Mouse (Mus musculus) heart, embryonic 15.5 days (tissue): ENCODE results near the gene Mettl7b. TPM values are rescaled to one million over a fixed set of nuclear protein-coding genes. Genes with fewer than 3 reads are reported as not detected.

Experiments used
- ATAC-seq: fragments of 200-750 bp; cut with Nextera tagmentation; replicated peaks from 2 replicates; pipeline ENCODE4 v1.8.0; 2017; ENCODE audit warnings: low read depth, moderate TSS enrichment; ENCODE audit not compliant: insufficient number of reproducible peaks, insufficient read depth, low FRiP score
- H3K27ac ChIP-seq: fragments of 300-500 bp; sonication (generic); 2 replicates; pipeline ENCODE4 v1.5.1; 2015; ENCODE audit warnings: mild to moderate bottlenecking, inconsistent platforms
- H3K27me3 ChIP-seq: fragments of 300-500 bp; sonication (generic); 2 replicates; pipeline ENCODE4 v1.6.1; 2015; ENCODE audit warnings: inconsistent platforms
- H3K36me3 ChIP-seq: fragments of 300-500 bp; sonication (generic); 2 replicates; pipeline ENCODE4 v1.6.1; 2015; ENCODE audit warnings: mild to moderate bottlenecking, inconsistent platforms
- H3K4me1 ChIP-seq: fragments of 300-500 bp; sonication (generic); replicated peaks from 2 replicates; pipeline ENCODE4 v1.6.1; 2015; ENCODE audit warnings: inconsistent platforms
- H3K4me2 ChIP-seq: fragments of 300-500 bp; sonication (generic); 2 replicates; pipeline ENCODE4 v1.6.1; 2015; ENCODE audit warnings: inconsistent platforms, mild to moderate bottlenecking, moderate library complexity
- H3K4me3 ChIP-seq: fragments of 300-500 bp; sonication (generic); 2 replicates; pipeline ENCODE4 v1.5.1; 2015; ENCODE audit warnings: mild to moderate bottlenecking, inconsistent platforms
- H3K9ac ChIP-seq: fragments of 300-500 bp; sonication (generic); 2 replicates; pipeline ENCODE4 v1.6.1; 2015; ENCODE audit warnings: mild to moderate bottlenecking, inconsistent platforms
- H3K9me3 ChIP-seq: fragments of 300-500 bp; sonication (generic); replicated peaks from 2 replicates; pipeline ENCODE4 v1.6.1; 2016; ENCODE audit warnings: inconsistent platforms
- whole genome bisulfite sequencing: fragments of 180-500 bp; shearing (Covaris S2); methylation state at CpG from one replicate; pipeline ENCODE4 v1.1.7; 2015; ENCODE audit warnings: mixed read lengths; 5-methylcytosine and 5-hydroxymethylcytosine counted together
- polyA plus RNA-seq: library from polyadenylated mRNA; unstranded; fragments of >200 nt; fragmentation: Nextera tagmentation; extraction: Ambion mirVana; gene quantifications from 2 replicates; pipeline ENCODE4 v1.2.1, GENCODE M21; 2015

Gene Mettl7b
- polyA plus RNA-seq, 1 experiment from 2014 or later: not detected

DNA sequence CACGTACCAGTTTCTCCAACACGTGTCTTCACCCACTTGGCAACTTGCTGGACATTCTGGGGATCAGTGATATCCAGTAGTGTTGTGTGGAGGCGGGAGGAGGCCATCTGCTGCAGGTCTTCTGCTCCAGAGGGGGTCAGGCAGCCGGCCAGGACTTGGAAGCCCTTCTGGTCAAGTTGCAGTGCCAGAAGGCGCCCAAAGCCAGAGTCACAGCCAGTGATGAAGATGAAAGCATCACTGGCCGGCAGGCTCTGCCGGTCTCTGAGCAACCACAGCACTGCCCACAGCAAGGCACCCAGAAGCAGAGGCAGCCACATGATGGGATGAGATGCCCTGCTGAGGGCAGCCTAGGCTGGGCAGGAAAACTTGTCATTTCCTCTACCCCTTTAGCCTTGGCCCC lies 42.5 kb downstream of the Mettl7b start:
- WGBS: 63% methylated on average over 7 of the region's 7 CpGs
- Histone ChIP-seq H3K4me3 (no peak overlapping the region), H3K27ac (peak overlapping the region; percentile 25; the same call in 1 of the 2 replicates), H3K27me3 (no peaks in the 10 kb centered on the region), H3K4me1 (peaks cover 42% of the 10 kb centered on the region), H3K9ac (no peak overlapping the region), H3K36me3 (peaks cover 34% of the 10 kb centered on the region), H3K9me3 (no peaks in the 10 kb centered on the region), H3K4me2 (no peak overlapping the region)
- ATAC-seq: no peak

DNA sequence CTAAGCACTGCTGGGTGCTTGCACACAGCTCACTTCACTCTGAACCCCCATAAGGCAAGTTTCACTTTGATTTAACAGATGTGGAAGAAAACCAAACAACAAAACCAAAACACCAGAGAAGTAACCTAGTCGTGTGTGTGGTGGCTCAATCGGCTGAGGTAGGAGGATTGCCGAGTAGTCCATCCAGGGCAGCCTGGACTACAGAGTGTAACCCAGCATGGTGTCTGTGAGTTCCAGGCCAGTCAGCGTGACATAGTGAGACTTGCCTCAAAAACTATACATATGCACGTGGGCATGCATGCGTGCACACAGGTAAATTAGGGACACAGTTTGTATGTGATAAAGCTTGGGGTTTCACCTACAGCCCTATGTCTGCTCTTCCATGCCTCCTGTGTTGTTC lies 43.4 kb downstream of the Mettl7b start:
- Histone ChIP-seq H3K9ac (no peak overlapping the region), H3K4me3 (no peak overlapping the region), H3K27ac (no peak overlapping the region), H3K4me1 (peaks cover 43% of the 10 kb centered on the region), H3K9me3 (no peaks in the 10 kb centered on the region), H3K36me3 (peaks cover 34% of the 10 kb centered on the region), H3K27me3 (no peaks in the 10 kb centered on the region), H3K4me2 (no peak overlapping the region)
- ATAC-seq: no peak
- WGBS: 87% methylated on average over 6 of the region's 6 CpGs

DNA sequence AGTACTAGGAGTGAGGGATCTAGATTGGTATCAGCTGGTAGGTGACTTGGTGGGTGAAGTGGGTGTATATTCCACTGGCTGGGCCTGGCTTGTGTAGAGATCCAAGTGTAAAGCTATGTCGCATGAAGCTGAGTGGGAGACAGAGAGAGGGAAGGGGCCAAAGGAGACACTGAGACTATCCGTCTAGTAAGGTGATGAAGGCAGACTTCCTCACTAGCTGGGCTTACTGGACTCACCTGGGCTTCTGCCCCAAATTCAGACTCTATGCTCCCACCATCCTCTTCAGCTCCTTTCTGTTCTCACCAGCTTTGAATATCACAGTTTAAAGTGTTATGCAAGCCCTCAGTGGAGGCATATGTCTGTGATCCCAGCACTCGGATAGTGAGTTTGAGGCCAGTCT lies 44.1 kb downstream of the Mettl7b start:
- 88% methylated on average over 3 of the region's 3 CpGs for WGBS
- H3K27me3 ChIP-seq: no peaks in the 10 kb centered on the region
- H3K36me3 ChIP-seq: peaks cover 38% of the 10 kb centered on the region

DNA sequence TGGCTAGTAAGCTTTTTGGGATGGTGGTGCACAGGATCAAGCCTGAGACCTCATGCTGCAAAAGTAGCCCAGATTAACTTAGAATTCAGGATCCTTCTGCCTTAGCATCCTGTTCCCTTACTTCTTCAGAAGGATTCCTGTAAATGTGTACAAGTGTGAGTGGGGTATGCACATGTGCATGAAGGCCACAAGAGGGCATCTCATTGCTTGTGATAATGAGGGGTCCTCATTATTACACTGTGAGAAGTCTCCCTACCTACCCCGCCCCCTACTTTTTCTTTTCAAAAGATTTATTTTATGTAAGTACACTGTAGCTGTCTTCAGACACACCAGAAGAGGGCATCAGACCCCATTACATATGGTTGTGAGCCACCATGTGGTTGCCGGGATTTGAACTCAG lies 45.2 kb downstream of the Mettl7b start:
- Histone ChIP-seq H3K36me3 (peaks cover 38% of the 10 kb centered on the region), H3K4me2 (no peak overlapping the region), H3K27ac (no peak overlapping the region), H3K4me1 (peaks cover 37% of the 10 kb centered on the region), H3K27me3 (no peaks in the 10 kb centered on the region), H3K9me3 (no peaks in the 10 kb centered on the region), H3K9ac (no peak overlapping the region), H3K4me3 (no peak overlapping the region)
- WGBS: 78% methylated on average over 2 of the region's 2 CpGs
- no peak for ATAC-seq

More for the DNA sequence above, 44.1 kb downstream of the Mettl7b start:
- H3K27ac ChIP-seq: no peak overlapping the region
- no peaks in the 10 kb centered on the region for H3K9me3 ChIP-seq
- H3K9ac ChIP-seq: no peak overlapping the region
- no peak overlapping the region for H3K4me3 ChIP-seq
- peaks cover 37% of the 10 kb centered on the region for H3K4me1 ChIP-seq
- no peak for ATAC-seq
- H3K4me2 ChIP-seq: no peak overlapping the region

DNA sequence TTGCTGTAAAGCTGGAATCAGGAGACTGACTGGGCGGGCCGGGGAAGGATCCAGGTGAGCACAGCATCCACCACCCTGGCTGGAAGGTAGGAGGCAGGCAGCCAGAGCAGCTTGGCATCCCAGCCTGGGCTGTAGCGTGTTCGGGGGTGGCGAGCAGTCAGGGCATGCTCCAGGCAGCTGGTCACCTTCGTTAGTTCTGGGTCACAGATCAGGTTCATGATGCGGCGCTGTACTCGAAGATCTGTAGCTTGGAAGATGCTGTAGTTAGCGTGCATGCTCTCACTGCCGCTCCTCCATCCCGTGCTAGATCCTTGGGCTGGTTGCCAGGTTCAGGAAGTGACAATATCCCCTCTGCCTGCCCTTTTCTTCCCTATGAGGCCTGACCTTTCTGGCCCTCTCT lies 47.1 kb downstream of the Mettl7b start:
- peaks cover 38% of the 10 kb centered on the region for H3K36me3 ChIP-seq

DNA sequence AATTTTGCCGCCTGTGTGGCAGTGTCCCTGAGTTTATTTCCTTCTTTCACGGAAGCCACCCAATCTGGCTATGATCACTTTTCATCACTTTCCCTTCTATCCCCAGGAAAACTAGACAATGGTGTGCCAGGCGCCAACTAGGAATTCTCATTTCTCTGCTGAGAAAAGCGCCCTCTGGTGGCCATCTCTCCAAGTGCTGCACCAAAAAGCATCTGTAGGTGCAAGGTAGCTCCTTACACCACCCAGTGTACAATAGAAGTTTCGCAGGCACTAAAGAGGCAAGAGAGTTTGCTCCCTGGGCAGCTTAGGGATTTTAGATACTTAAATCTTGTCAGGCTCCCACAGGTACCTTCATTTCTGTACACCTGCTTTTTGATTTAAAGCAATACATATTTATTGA lies 47.6 kb downstream of the Mettl7b start:
- ATAC-seq: no peak
- H3K27me3 ChIP-seq: no peaks in the 10 kb centered on the region
- H3K4me1 ChIP-seq: peaks cover 33% of the 10 kb centered on the region
- no peaks in the 10 kb centered on the region for H3K9me3 ChIP-seq
- H3K36me3 ChIP-seq: peaks cover 38% of the 10 kb centered on the region
- H3K9ac ChIP-seq: no peak overlapping the region
- no peak overlapping the region for H3K4me3 ChIP-seq
- no peak overlapping the region for H3K4me2 ChIP-seq
- peak overlapping the region; percentile 27 for H3K27ac ChIP-seq
- 6% methylated on average over 5 of the region's 5 CpGs for WGBS

More for the DNA sequence above, 47.1 kb downstream of the Mettl7b start:
- Histone ChIP-seq H3K27me3 (no peaks in the 10 kb centered on the region), H3K9me3 (no peaks in the 10 kb centered on the region), H3K4me2 (no peak overlapping the region), H3K27ac (no peak overlapping the region), H3K9ac (no peak overlapping the region), H3K4me1 (peaks cover 34% of the 10 kb centered on the region), H3K4me3 (no peak overlapping the region)
- no peak for ATAC-seq
- 84% methylated on average over 12 of the region's 12 CpGs for WGBS

DNA sequence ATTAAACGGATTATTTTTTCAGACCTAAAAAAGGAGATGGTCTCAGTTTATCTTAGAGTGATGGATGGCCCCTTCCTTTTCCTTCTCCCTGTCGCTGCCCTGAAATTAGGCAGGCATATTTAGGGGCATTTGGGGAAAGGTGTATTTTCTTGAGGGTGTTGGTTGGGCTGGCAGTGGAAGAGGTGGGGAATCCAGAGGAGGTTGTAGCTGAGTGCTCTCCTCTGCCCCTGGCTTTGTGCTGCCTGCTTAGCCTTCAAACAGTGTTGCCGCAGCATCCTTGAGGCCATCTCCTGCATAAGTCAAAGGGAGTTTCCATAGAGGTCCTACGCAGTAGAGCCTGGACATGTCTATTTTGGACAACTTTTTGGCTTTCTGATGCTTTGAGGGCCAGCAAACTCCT lies 48.0 kb downstream of the Mettl7b start:
- Histone ChIP-seq H3K36me3 (peaks cover 36% of the 10 kb centered on the region), H3K9ac (no peak overlapping the region), H3K27me3 (no peaks in the 10 kb centered on the region), H3K4me1 (peaks cover 32% of the 10 kb centered on the region), H3K4me3 (no peak overlapping the region), H3K27ac (peak overlapping the region; percentile 27), H3K4me2 (no peak overlapping the region), H3K9me3 (no peaks in the 10 kb centered on the region)
- WGBS: 72% methylated on average over 4 of the region's 4 CpGs
- no peak for ATAC-seq

DNA sequence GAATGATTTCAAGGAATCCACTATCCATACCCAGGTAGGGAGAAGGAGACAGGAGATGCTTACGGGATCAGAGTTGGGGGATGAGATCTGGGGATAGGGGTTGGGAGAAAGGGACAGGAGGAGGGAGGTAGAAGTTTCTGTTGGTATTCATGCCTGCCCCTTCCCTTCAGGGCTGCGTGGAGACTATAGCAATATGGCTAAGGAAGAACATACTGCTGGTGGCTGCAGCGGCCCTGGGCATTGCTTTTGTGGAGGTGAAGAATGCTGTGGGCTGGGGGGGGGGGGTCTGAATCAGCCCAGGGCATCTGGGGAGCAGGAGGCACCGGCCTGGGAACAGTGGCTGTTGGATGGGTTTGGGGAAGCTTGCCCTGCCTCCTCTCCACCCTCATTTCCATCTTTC lies 48.5 kb downstream of the Mettl7b start:
- H3K4me3 ChIP-seq: no peak overlapping the region

DNA sequence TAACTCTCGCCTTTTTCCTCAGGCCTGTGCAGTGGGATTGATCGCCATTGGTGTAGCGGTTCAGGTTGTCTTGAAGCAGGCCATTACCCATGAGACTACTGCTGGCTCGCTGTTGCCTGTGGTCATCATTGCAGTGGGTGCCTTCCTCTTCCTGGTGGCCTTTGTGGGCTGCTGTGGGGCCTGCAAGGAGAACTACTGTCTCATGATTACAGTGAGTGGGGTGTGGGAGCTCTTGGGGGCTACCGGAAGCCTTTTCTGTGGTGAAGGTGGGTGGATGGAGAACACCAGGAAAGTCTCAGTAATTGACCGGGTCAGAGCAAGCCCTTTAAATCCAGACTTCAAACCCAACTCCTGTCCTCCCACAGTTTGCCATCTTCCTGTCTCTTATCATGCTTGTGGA lies 49.4 kb downstream of the Mettl7b start:
- WGBS: 78% methylated on average over 6 of the region's 6 CpGs
- no peaks in the 10 kb centered on the region for H3K9me3 ChIP-seq
- H3K4me2 ChIP-seq: peak overlapping the region; percentile 78
- H3K9ac ChIP-seq: no peak overlapping the region
- peak overlapping the region; percentile 97 for H3K4me3 ChIP-seq
- peaks cover 23% of the 10 kb centered on the region for H3K36me3 ChIP-seq
- H3K27ac ChIP-seq: no peak overlapping the region
- no peaks in the 10 kb centered on the region for H3K27me3 ChIP-seq
- ATAC-seq: no peak
- H3K4me1 ChIP-seq: peaks cover 32% of the 10 kb centered on the region

More for the DNA sequence above, 48.5 kb downstream of the Mettl7b start:
- ATAC-seq: no peak
- no peak overlapping the region for H3K9ac ChIP-seq
- peaks cover 31% of the 10 kb centered on the region for H3K36me3 ChIP-seq
- H3K27me3 ChIP-seq: no peaks in the 10 kb centered on the region
- no peak overlapping the region for H3K27ac ChIP-seq
- 85% methylated on average over 4 of the region's 4 CpGs for WGBS
- H3K4me1 ChIP-seq: peaks cover 32% of the 10 kb centered on the region
- no peaks in the 10 kb centered on the region for H3K9me3 ChIP-seq
- no peak overlapping the region for H3K4me2 ChIP-seq

DNA sequence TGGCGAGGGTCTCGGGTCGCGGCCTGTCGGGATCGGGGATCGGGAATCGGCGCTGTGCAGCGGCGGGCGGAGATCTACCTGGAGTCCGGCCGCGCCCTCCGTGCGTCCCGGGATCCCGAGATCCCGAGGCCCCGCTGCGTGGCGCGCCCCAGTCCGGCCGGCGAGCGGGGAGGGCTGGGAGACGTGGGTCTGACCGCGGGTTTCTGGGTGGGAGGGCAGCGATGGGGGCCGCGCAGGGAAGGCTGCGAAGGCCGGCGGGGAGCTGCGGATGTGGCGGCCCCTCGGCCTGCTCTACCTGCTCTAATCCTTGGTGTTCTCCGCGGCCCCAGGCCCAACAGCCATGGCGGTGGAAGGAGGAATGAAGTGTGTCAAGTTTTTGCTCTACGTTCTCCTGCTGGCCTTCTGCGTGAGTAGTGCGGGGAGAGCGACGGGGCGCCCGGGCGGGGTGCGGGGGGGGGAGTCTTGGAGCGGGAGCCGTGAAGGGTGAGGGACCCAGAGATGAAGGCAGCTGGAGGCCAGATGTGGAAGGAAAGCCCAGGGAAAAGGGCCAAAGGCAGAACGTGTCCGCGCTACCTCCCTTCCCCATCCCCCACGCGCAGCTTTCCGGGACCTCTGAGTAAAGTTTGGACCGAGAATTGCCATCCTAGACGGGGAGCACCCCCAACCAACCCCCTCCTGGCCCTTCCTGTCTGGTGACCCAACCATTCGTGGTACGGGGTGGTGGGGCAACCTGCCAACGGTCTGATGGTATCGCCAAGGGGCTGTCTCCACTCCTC lies 50.5 kb downstream of the Mettl7b start:
- peak; percentile 39 for ATAC-seq
- H3K4me3 ChIP-seq: peak overlapping the region; percentile 97
- under 1% methylated on average over 64 of the region's 66 CpGs for WGBS

DNA sequence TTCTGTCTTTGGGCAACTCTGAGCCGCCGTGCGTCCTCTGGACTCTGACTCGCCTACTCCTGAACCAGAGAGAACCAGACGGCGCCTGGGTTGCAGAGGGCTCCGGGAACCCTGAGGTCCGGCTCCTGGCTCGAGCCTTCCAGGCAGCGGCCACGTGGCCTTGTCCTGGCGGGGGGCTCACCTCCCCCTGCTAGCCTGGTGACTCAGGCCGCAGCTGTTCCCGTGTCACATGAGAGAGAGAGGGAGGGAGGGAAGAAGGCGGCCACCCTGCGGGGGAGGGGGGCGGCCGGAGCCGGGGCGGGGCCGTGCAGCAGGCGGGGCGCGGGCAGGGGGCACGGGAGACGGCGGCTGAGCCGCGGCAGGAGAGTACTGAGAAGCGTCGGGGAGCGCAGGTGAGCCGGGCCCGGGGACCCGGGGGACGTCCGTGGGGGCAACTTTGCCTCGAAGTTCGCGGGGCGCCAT lies 51.2 kb downstream of the Mettl7b start:
- H3K27ac ChIP-seq: peak overlapping the region; percentile 97
- H3K9me3 ChIP-seq: no peaks in the 10 kb centered on the region
- peak overlapping the region; percentile 97 for H3K4me3 ChIP-seq
- peak overlapping the region; percentile 78 for H3K4me2 ChIP-seq
- H3K9ac ChIP-seq: peak overlapping the region; percentile 97
- H3K4me1 ChIP-seq: peaks cover 32% of the 10 kb centered on the region
- H3K27me3 ChIP-seq: no peaks in the 10 kb centered on the region
- WGBS: under 1% methylated on average over 33 of the region's 41 CpGs
- ATAC-seq: peak; percentile 90
- H3K36me3 ChIP-seq: peaks cover 17% of the 10 kb centered on the region

More for the DNA sequence above, 50.5 kb downstream of the Mettl7b start:
- H3K4me1 ChIP-seq: peaks cover 32% of the 10 kb centered on the region
- peaks cover 18% of the 10 kb centered on the region for H3K36me3 ChIP-seq
- H3K9me3 ChIP-seq: no peaks in the 10 kb centered on the region
- H3K4me2 ChIP-seq: peak overlapping the region; percentile 78
- H3K27ac ChIP-seq: peak overlapping the region; percentile 97
- H3K27me3 ChIP-seq: no peaks in the 10 kb centered on the region
- peak overlapping the region; percentile 97 for H3K9ac ChIP-seq
